Mouse (Mus musculus) CD8-positive naive resting alpha-beta T cell, adult 57 days (primary cell): ENCODE data around the gene Stard13. TPM values are rescaled to one million over a fixed set of nuclear protein-coding genes. Genes with fewer than 3 reads are reported as not detected.

Experiments used
- total RNA-seq: library from RNA; stranded (reverse); gene quantifications from one replicate; pipeline ENCODE4 v1.2.4, GENCODE M21; 2023

The Stard13 gene
- total RNA-seq = not detected

GRCm38 (mm10) chr5:151233400-151234031 is at the start of gene Stard13:
TSS of gene Stard13 (minus strand) at chr5:151233836.

Other genes with a start within 250 kb of the Stard13 start
- not detected for gene Gm42906, start 194.3 kb upstream of the Stard13 start, total RNA-seq